In the genomic region with DNA sequence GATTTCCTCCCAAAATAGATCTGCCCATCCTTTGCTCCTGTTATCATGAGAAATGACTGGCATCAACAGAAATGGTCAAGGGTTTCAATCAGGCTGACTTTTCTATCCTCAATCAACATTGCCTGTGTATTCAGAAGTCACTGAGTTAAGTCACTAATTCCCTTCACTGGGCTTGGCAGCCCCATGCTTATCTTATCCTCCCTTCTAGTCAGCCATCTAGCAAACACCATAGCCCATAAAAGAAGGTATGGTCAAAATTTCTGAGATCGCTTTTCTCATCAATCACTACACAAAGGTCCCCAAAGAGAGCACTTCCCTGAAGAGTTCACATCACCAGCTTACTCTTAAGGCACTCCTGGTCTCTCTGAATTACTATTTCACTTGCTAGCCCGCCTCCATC, we compare ENCODE assay signal across 8 mouse cellular contexts. TPM values are rescaled to one million over a fixed set of nuclear protein-coding genes. Genes with fewer than 3 reads are reported as not detected.
DNase-seq lines count a peak whose midpoint lies in the region; ATAC-seq lines count a peak whose summit lies in the region.

No protein-coding gene starts in this region.

- no peaks in the 10 kb centered on the region for H3K9me3 ChIP-seq in lung, embryonic 16.5 days (ENCODE audit: control insufficient read depth, low read length)
- no peaks in the 10 kb centered on the region for H3K9me3 ChIP-seq in forebrain, embryonic 10.5 days
- H3K9me3 ChIP-seq in limb, embryonic 12.5 days, result no peaks in the 10 kb centered on the region
- no peaks in the 10 kb centered on the region for H3K9me3 ChIP-seq in neural tube, embryonic 15.5 days (replicated peaks)

- DNase-seq in lung, postnatal 14 days, result no peak
- DNase-seq in forebrain, embryonic 10.5 days (ENCODE audit: extremely low spot score, low spot score), result no peak
- no peak for DNase-seq in right cerebral cortex, postnatal 14 days
- DNase-seq in right cerebral cortex, adult 2 months (ENCODE audit: low spot score in 2 of 2), result no peak
- DNase-seq in frontal cortex, postnatal 14 days (ENCODE audit: low spot score in 2 of 2), result no peak

- ATAC-seq in lung, embryonic 16.5 days (ENCODE audit: low read depth), result no peak
- no peak for ATAC-seq in limb, embryonic 12.5 days (ENCODE audit: insufficient number of reproducible peaks, insufficient read depth, low FRiP score, low TSS enrichment, low read depth)
- ATAC-seq in neural tube, embryonic 15.5 days (ENCODE audit: low FRiP score), result no peak

- peak overlapping the region; percentile 66 for H3K4me2 ChIP-seq in lung, embryonic 16.5 days (ENCODE audit: low read depth, low read length)
- H3K4me2 ChIP-seq in limb, embryonic 12.5 days, result peak overlapping the region; percentile 83
- H3K4me2 ChIP-seq in neural tube, embryonic 15.5 days, result peak overlapping the region; percentile 68

- WGBS in lung, embryonic 16.5 days, result 7% methylated on average over 2 of the region's 2 CpGs
- WGBS in forebrain, embryonic 10.5 days, result 27% methylated on average over 2 of the region's 2 CpGs
- WGBS in limb, embryonic 12.5 days, result 18% methylated on average over 2 of the region's 2 CpGs
- 13% methylated on average over 2 of the region's 2 CpGs for WGBS in neural tube, embryonic 15.5 days

- no peaks in the 10 kb centered on the region for H3K27me3 ChIP-seq in lung, embryonic 16.5 days (ENCODE audit: control insufficient read depth, insufficient read depth, low read depth, low read length)
- H3K27me3 ChIP-seq in forebrain, embryonic 10.5 days (ENCODE audit: poor library complexity, severe bottlenecking), result no peaks in the 10 kb centered on the region
- H3K27me3 ChIP-seq in limb, embryonic 12.5 days, result no peaks in the 10 kb centered on the region
- H3K27me3 ChIP-seq in neural tube, embryonic 15.5 days (replicated peaks), result no peaks in the 10 kb centered on the region

- H3K27ac ChIP-seq in lung, embryonic 16.5 days (ENCODE audit: low read length), result peak overlapping the region; percentile 96
- H3K27ac ChIP-seq in forebrain, embryonic 10.5 days, result peak overlapping the region; percentile 99
- peak overlapping the region; percentile 95; the same call in 1 of the 2 replicates for H3K27ac ChIP-seq in limb, embryonic 12.5 days
- peak overlapping the region; percentile 99; the same call in 1 of the 2 replicates for H3K27ac ChIP-seq in neural tube, embryonic 15.5 days (replicated peaks)

- H3K4me3 ChIP-seq in lung, embryonic 16.5 days (ENCODE audit: low read length), result peak overlapping the region; percentile 72
- peak overlapping the region; percentile 78 for H3K4me3 ChIP-seq in forebrain, embryonic 10.5 days
- peak overlapping the region; percentile 79 for H3K4me3 ChIP-seq in limb, embryonic 12.5 days (replicated peaks)
- H3K4me3 ChIP-seq in neural tube, embryonic 15.5 days (replicated peaks), result peak overlapping the region; percentile 85

- H3K9ac ChIP-seq in lung, embryonic 16.5 days (ENCODE audit: low read length), result peak overlapping the region; percentile 85
- peak overlapping the region; percentile 87 for H3K9ac ChIP-seq in limb, embryonic 12.5 days (replicated peaks)
- peak overlapping the region; percentile 85 for H3K9ac ChIP-seq in neural tube, embryonic 15.5 days (replicated peaks)

- peaks cover 28% of the 10 kb centered on the region for H3K36me3 ChIP-seq in lung, embryonic 16.5 days (ENCODE audit: control insufficient read depth, insufficient read depth, low read length)
- peaks cover 74% of the 10 kb centered on the region for H3K36me3 ChIP-seq in forebrain, embryonic 10.5 days (replicated peaks)
- H3K36me3 ChIP-seq in limb, embryonic 12.5 days, result peaks cover 65% of the 10 kb centered on the region
- peaks cover 38% of the 10 kb centered on the region for H3K36me3 ChIP-seq in neural tube, embryonic 15.5 days

- peaks cover 21% of the 10 kb centered on the region for H3K4me1 ChIP-seq in lung, embryonic 16.5 days (replicated peaks; ENCODE audit: control insufficient read depth, insufficient read depth, low read length)
- peaks cover 44% of the 10 kb centered on the region for H3K4me1 ChIP-seq in forebrain, embryonic 10.5 days
- peaks cover 25% of the 10 kb centered on the region for H3K4me1 ChIP-seq in limb, embryonic 12.5 days (replicated peaks)
- peaks cover 39% of the 10 kb centered on the region for H3K4me1 ChIP-seq in neural tube, embryonic 15.5 days

RNA-seq across cellular contexts. Expression of gene Slbp, which starts 1.4 kb away (rescaled TPM):
- 242 and 259 TPM in 2 replicates for polyA plus RNA-seq in lung, embryonic 16.5 days (2015; fragmentation: Nextera tagmentation; extraction: Ambion mirVana)
- polyA plus RNA-seq in forebrain, embryonic 10.5 days (2016; fragmentation: Nextera tagmentation; extraction: Ambion mirVana), result 335 and 357 TPM in 2 replicates
- 307 and 311 TPM in 2 replicates for polyA plus RNA-seq in limb, embryonic 12.5 days (2016; fragmentation: Nextera tagmentation; extraction: Ambion mirVana)
- 120 and 157 TPM in 2 replicates for polyA plus RNA-seq in neural tube, embryonic 15.5 days (2015; fragmentation: Nextera tagmentation; extraction: Ambion mirVana)

RNA-seq across cellular contexts. Expression of gene Tacc3, which starts 6.9 kb away (rescaled TPM):
- 190 and 214 TPM in 2 replicates for polyA plus RNA-seq in lung, embryonic 16.5 days (2015; fragmentation: Nextera tagmentation; extraction: Ambion mirVana)
- polyA plus RNA-seq in forebrain, embryonic 10.5 days (2016; fragmentation: Nextera tagmentation; extraction: Ambion mirVana), result 349 TPM in 2 replicates
- polyA plus RNA-seq in limb, embryonic 12.5 days (2016; fragmentation: Nextera tagmentation; extraction: Ambion mirVana), result 258 and 275 TPM in 2 replicates
- 27.5 and 61.7 TPM in 2 replicates for polyA plus RNA-seq in neural tube, embryonic 15.5 days (2015; fragmentation: Nextera tagmentation; extraction: Ambion mirVana)

RNA-seq across cellular contexts. Expression of gene Tmem129, which starts 7.2 kb away (rescaled TPM):
- 41.0 and 41.8 TPM in 2 replicates for polyA plus RNA-seq in lung, embryonic 16.5 days (2015; fragmentation: Nextera tagmentation; extraction: Ambion mirVana)
- polyA plus RNA-seq in forebrain, embryonic 10.5 days (2016; fragmentation: Nextera tagmentation; extraction: Ambion mirVana), result 38.0 and 39.5 TPM in 2 replicates
- polyA plus RNA-seq in limb, embryonic 12.5 days (2016; fragmentation: Nextera tagmentation; extraction: Ambion mirVana), result 41.9 and 42.8 TPM in 2 replicates
- polyA plus RNA-seq in neural tube, embryonic 15.5 days (2015; fragmentation: Nextera tagmentation; extraction: Ambion mirVana), result 27.7 and 29.7 TPM in 2 replicates

RNA-seq across cellular contexts. Expression of gene Gm9903, which starts 21.3 kb away (rescaled TPM):
- polyA plus RNA-seq in lung, embryonic 16.5 days (2015; fragmentation: Nextera tagmentation; extraction: Ambion mirVana), result 0.16 and 0.39 TPM in 2 replicates
- polyA plus RNA-seq in forebrain, embryonic 10.5 days (2016; fragmentation: Nextera tagmentation; extraction: Ambion mirVana), result 0.41 and 0.52 TPM in 2 replicates
- 0.46 and 0.74 TPM in 2 replicates for polyA plus RNA-seq in limb, embryonic 12.5 days (2016; fragmentation: Nextera tagmentation; extraction: Ambion mirVana)
- polyA plus RNA-seq in neural tube, embryonic 15.5 days (2015; fragmentation: Nextera tagmentation; extraction: Ambion mirVana), result 0.59 and 0.83 TPM in 2 replicates

RNA-seq across cellular contexts. Expression of gene Fam53a, which starts 21.6 kb away (rescaled TPM):
- 44.3 and 53.6 TPM in 2 replicates for polyA plus RNA-seq in lung, embryonic 16.5 days (2015; fragmentation: Nextera tagmentation; extraction: Ambion mirVana)
- polyA plus RNA-seq in forebrain, embryonic 10.5 days (2016; fragmentation: Nextera tagmentation; extraction: Ambion mirVana), result 70.0 and 73.0 TPM in 2 replicates
- polyA plus RNA-seq in limb, embryonic 12.5 days (2016; fragmentation: Nextera tagmentation; extraction: Ambion mirVana), result 71.5 and 78.8 TPM in 2 replicates
- polyA plus RNA-seq in neural tube, embryonic 15.5 days (2015; fragmentation: Nextera tagmentation; extraction: Ambion mirVana), result 25.5 and 31.9 TPM in 2 replicates
